Comparison of ENCODE assay signal across 10 mouse cellular contexts in the genomic region with DNA sequence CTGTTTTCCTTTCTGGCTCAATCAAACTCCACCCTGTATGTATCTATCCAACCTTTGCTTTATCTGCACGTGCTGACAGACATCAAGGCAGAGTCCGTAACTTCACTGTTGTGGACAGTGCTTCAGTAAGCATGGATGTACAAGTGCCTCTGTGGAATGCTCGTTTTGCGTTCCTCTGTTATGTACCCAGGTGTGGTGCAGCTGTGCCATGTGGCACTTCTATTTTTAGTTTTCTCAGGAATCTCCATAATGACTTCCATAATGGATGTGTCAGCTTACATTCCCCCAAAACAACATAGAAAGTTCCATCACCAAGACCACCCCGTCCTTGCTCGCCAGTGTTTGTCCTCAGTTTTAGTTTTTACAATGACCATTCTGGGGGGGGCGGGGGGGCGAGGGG.
"Had no signal": no experiment of that assay in that cellular context is flagged by ENCODE, and none has a peak within 500 bp of the region (broad histone marks: within the 10 kb centered on the region; RNA-seq: fewer than 3 reads in every experiment).

No protein-coding gene starts in this region.

- H3K4me2 ChIP-seq: limb, embryonic 15.5 days; liver, embryonic 12.5 days; lung, embryonic 15.5 days; midbrain, embryonic 13.5 days had no signal

- H3K27ac ChIP-seq: left cerebral cortex, adult 2 months; limb, embryonic 15.5 days; liver, embryonic 12.5 days; lung, embryonic 15.5 days; midbrain, embryonic 13.5 days had no signal

- H3K4me3 ChIP-seq: left cerebral cortex, adult 2 months; limb, embryonic 15.5 days; liver, embryonic 12.5 days; lung, embryonic 15.5 days; midbrain, embryonic 13.5 days had no signal

- H3K36me3 ChIP-seq: limb, embryonic 15.5 days; liver, embryonic 12.5 days; lung, embryonic 15.5 days; midbrain, embryonic 13.5 days had no signal

- H3K9me3 ChIP-seq: limb, embryonic 15.5 days; liver, embryonic 12.5 days; lung, embryonic 15.5 days; midbrain, embryonic 13.5 days had no signal

- H3K9ac ChIP-seq: limb, embryonic 15.5 days; liver, embryonic 12.5 days; lung, embryonic 15.5 days; midbrain, embryonic 13.5 days had no signal

- DNase-seq: kidney, adult 18-20 months; kidney, postnatal 10 days; lung, postnatal 14 days; right cerebral cortex, postnatal 25 days; thymus, postnatal 36 days had no signal

- ATAC-seq: liver, embryonic 12.5 days; midbrain, embryonic 13.5 days had no signal

- H3K27me3 ChIP-seq: limb, embryonic 15.5 days; liver, embryonic 12.5 days; lung, embryonic 15.5 days; midbrain, embryonic 13.5 days had no signal
